Mouse (Mus musculus): ENCODE measurements around the gene Cdkal1.

- no peak for TF ChIP-seq CTCF (conservative IDR thresholded peaks at IDR 0.05; ENCODE audit: low read length)
- no peak for TF ChIP-seq POU5F1 (IDR thresholded peaks at IDR 0.05; ENCODE audit: borderline replicate concordance, low read length)
These were observed 258.7 kb downstream of the Cdkal1 start for GRCm38 (mm10) chr13:29596735-29597134.

Data from E14TG2a.4 (cell line).